Mouse (Mus musculus) adrenal gland, postnatal 14 days (tissue): ENCODE results near the gene Ms4a7. TPM values are rescaled to one million over a fixed set of nuclear protein-coding genes. Genes with fewer than 3 reads are reported as not detected.
"Not testable (repeated sequence)": the region's sequence is repeated elsewhere in the genome, so short reads cannot be mapped to it uniquely, and the experiment has no call there.

Source experiments
- DNase-seq: peaks from one replicate; pipeline ENCODE4 v3.0.0; 2021; ENCODE audit warnings: mixed read lengths
- long read RNA-seq, 2 experiments: library from polyadenylated mRNA; stranded (forward); transcript quantifications; one replicate each; pipeline ENCODE4 v2.0.0; 2021
- total RNA-seq: library from RNA; stranded (reverse); gene quantifications from 2 replicates; pipeline ENCODE4 v1.2.3, GENCODE M21; 2021

Ms4a7 gene
- total RNA-seq = 0.41 and 1.0 TPM in 2 replicates
- long read RNA-seq, experiment 1 = 0 reads
- long read RNA-seq, experiment 2 = 0 reads

DNA sequence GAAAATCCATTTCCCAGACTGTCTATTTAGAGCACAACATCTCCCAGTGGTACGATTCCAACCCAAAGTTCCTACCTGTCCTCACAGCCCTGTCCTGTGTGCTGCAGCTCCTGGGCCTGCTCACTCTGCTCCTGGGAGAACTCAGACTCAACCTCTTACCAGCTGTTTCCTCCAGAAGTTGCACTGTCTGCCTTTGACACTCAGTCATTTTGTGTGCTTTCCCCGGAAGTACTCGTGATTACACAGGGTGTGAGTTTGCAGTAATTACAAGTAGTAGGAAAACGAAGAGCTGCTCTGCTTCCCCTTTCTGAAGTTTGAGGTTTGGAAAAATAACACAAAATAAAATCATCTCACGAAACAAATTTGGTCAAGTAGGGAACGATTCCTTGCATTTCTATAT is at the start of gene Ms4a7:
Ms4a7 (minus strand) TSS at position 215 of the 400 bp plus-strand sequence.
- no peak for DNase-seq

DNA sequence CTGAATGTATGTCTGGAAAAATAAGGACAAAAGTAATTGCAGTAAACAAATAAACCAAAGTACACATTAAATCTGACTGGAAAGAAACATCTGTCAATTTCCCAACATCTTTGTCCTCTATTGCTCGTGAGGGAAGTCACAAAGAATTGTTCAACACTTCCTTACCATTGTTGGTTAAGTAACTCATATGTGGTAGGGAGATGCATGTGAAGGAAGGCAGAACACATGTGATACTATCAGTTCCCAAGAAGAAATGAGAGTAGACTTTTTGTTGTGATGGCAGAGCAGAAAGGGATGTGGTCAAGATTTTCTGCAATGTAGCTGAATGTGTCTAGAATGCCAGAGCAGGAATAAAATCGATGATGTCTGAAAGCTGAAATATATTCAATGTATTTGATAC is 40.5 kb upstream of the Ms4a7 start:
- no peak for DNase-seq

DNA sequence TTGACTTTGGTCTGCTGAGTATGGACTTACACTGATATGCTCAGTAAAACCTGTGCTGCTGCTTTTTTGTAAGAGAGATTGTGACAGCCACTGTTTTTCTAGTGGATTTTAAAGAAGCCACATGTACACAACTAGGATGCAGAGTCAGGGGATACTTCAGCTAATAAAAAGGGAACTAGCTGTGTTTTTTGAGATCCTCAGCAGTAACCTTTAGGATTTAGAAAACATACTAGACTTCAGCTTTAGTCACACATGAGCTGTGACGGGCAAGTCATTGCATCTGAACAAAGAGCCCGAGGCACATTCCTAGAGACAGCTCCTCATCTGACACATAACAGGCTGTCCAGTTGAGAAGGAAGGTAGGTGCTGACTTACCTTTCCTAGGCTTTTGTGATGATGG is 39.3 kb upstream of the Ms4a7 start, which contains the start of gene Ms4a4a:
Ms4a4a (plus strand) TSS at position 251 of the 400 bp plus-strand sequence.
- no peak for DNase-seq

DNA sequence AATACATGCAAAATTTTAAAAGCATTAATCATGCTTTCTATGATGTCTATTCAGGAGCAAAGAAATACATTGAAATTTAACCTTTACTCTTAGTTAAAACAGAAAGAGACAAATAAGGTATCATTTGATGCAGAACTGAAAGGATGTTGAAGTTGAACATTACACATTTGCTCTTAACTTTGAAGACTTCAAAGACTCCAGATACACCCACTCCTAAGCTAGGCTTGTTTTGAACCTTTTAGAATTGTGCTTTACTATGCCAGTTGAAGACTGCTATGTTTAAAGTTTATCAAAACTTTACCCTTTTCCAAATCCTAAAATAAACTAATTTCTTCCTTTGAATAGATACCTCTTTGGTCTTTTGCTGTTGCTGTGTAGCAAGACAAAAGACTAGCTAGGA is 35.2 kb upstream of the Ms4a7 start:
- DNase-seq = no peak

DNA sequence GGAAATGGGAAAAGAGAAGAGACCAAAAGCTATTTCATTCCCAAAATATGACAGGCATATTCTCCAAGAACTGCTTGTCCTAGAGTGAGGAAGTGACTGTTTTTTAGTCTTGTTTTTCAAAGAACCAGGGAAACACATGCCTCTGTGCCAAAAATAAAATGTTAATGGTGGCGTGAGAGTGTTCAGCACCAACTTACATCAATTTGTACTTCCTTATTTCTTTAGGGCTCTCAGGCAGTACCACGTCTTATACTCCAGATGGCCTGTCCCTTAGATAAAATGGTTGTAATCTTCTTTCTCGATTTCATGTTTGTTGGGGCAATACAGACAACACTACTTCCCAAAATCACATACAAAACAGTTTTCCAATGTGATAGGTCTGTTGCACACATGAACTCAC is 32.4 kb upstream of the Ms4a7 start:
- DNase-seq = no peak

DNA sequence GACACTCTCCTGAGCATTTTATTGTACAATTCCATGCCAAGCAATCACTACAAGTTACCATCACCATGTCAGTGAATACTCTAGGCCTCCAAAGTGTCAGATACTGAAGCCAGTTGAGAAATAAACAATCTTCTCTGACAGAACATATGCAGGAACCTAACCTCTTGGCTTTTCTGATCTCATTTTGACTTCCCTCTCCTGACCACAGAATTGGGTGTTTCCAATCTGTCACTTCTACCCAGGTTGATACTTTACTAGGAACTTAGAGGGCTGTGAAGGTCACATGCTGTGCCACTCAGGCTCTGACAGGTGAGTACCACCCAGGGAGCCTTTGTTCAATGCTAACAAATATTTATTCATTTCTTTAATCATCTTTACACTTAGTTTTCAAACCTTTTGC is 26.1 kb upstream of the Ms4a7 start:
- no peak for DNase-seq

DNA sequence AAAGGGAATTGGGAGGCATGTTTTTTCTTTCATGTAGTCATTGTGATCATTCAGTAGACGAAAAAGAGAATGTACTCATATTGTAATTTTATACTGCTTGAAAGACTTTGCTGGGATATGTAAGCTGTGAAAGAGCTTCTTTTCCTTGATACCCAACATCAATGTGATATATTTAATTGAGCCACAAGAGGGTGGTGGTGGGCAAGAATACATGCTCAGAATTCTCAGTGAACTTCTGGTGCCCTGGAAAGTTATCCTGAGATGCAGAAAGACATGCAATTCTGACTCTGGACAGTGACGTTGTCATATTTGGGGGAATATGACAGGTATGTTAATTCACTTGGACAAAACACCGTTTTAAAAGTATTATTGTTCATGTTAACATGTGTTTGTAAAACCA is 24.2 kb upstream of the Ms4a7 start:
- no peak for DNase-seq

DNA sequence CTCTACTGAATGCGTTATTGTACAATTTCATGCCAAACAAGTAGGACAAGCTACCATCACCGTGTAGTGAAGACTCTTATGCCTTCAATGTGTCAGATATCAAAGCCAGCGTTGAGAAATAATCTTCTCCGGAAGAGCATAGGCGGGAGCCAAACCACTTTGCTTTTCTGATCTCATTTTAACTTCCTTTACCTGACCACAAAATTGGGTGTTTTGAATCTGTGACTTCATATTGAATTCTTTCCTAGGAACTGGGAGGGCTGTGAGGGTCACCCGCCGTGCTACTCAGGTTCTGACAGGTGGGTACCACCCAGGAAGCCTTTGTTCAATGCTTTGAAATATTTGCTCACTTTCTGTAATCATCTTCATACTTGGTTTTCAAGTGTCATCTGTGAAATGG is 19.8 kb upstream of the Ms4a7 start:
- no peak for DNase-seq

DNA sequence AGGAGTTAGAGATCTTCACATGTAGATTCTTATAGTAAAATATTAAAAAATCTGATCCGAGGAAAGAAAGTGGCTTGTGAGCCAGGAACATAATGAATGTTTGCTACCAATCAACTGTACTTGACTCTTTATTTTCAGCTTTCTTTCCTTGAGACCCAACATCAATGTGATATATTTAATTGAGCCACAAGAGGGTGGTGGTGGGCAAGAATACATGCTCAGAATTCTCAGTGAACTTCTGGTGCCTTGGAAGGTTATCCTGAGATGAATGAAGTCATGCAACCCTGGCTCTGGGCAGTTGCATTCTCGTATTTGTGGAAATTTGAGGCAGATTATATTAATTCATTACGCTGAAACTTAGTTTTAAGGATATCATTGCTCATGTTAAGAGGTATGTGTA is 15.9 kb upstream of the Ms4a7 start:
- no peak for DNase-seq

DNA sequence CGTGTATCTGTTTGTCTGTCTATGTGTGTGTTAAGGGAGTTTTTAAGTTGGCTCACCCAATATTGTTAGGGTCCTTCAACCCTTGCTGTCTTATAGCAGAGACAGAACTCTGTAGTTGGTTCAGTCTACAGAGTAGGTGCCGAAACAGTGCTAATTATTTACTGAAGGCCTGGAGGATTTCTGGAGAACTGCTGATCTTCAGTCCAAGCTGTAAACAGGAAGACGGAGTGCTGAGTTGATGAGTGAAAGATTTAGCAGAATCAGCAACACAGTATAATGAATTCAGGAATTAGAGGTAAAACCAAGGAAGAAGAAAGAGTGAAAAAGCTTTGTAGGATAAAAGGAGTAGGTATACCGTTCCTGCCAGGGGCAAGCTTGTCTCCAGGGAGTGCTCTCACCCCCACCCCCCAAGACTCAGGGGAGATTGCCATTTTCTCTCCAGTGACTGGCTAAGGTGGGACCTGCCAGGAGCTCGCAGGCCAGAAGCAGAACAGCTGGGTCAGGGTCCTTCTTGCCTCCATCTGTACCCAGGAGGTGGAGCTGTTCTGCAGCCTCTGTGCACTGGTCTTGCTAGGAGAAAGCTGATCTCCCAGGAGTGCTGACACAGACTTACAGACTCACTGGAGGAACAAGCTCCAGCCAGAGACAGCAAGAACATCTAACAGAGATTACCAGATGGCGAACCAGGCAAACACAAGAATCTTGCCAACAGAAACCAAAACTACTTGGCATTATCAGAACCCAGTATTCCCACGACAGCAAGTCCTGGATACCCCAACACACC is 13.9 kb upstream of the Ms4a7 start:
- DNase-seq = no peak

DNA sequence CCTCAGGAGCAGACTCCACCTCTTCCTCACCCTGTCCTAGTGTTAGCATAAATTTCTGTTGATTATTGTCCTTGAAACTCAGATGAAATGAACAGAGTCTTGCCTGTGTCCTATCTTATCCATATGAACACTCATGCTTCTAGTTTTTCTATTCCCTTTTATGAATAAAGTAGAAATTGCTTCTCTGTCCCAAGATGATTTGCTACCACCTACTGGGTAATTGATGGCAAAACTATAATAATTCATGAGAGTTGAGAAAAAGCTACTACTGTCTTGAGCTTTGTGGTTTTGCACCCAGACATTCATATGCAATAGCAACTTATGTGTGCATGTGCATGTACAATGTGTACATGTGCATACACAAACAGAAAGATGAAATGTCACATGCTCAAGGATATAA is 8.0 kb upstream of the Ms4a7 start:
- no peak for DNase-seq

DNA sequence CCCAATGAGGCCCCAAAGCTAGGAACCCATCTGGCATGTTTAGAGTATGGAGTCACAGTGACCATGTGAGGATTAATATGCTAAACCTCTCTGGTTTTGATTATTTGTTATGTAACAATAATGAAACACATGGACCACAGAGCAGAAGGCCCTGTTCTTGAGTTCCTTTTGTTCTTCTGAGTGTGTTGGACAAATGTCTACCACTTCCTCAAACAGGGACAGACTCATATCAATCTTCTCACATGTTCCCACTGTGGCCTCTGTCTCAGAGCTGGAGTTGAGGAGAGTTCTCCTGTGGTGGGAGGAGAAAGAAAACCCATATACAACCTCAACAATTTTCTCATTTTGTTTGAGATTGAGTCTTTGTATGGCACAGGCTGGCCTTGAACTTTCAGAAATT is 7.2 kb upstream of the Ms4a7 start:
- DNase-seq = no peak

DNA sequence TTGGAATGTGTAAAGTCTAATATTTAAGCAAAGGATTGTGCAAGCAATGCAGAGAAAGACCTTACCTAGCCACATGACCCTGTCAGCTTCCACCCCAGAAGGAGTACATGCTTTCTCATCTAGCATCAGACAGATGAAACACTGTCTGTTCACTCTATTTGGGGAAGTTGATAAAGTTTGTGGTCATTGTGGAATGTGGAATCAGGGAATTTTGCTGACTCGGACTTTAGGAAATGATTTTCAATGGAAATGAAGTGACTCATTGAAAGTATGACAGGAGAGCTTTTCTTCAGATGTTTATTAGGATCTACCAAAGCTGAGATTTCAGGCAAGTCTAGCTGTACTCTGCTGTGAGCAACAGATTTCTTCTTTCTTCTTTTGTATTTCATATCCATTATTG is 14.8 kb downstream of the Ms4a7 start:
- no peak for DNase-seq

DNA sequence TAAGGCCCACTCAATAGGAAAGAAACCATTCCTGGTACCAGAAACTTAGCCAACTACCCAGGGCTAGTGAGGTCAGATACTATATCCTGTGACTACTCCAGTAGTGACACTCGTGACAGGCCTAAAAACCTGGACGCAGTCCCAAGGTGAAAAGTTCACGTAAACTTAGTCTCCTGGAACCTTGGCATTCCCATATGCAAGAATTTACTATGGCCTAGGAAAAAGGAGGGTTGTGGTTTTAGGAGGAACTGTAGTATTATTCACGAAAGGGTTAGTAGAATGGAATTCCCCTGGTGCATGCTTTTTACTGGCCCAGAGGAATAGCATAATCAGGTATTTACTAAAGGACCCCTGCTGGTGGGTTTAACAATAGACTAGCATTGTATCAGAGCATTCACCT is 19.2 kb downstream of the Ms4a7 start:
- DNase-seq = no peak

DNA sequence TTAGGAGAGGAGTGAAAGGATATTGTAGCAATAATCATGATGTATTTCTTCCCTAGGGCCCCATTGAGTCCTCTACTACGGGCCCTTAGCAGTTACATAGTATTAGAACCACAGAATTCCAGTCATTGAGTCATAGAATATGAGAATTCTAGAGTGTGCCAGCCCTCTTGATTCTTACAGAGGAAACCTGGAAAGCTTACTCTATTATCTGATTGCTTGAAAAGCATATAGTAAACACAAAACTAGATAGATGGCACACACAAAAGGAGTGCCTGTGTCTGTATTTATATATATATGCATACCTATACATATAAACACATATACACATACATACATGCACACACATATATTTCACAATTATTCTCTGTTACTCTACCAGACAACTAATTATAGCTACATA is 21.6 kb downstream of the Ms4a7 start, which contains the start of gene Ms4a14:
Ms4a14 (minus strand) TSS at position 101 of the 400 bp plus-strand sequence.
- DNase-seq = no peak

DNA sequence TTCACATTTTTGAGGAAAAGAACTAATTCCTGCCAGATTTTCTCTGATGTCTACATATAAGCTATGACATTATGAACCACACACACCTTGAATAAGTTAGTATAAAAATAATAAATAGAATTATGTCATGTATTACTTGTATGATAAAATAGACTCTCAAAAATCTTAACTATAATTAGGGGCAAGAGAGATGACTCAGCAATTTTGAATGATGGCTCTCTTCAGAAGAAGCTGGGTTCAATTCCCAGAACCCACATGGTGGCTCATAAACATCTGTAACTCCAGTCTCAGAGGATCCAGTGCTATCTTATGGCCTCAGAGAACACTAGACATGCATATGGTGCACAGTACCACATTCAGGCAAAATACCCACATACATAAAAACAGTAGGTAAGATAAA is 27.1 kb downstream of the Ms4a7 start:
- no peak for DNase-seq

DNA sequence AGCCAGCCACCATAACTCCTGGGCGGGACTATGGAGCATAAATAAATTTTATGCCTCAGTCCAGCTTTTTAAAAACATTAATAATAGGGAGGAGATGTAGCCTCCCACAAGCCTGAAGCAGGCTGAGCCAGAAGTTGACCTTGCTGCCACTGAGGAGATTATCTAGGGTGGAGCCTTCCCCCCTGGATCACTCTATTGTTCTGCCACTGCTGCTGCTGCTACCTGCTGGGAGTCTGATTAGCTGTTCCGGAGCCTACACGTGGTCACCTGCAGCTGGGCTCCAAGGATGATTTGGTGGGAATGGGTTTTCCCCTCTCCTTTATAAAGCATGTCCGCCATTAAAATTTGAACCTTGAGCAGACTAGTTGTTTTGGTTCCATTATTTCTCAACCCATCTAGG is 36.4 kb downstream of the Ms4a7 start:
- DNase-seq = not testable (repeated sequence)

DNA sequence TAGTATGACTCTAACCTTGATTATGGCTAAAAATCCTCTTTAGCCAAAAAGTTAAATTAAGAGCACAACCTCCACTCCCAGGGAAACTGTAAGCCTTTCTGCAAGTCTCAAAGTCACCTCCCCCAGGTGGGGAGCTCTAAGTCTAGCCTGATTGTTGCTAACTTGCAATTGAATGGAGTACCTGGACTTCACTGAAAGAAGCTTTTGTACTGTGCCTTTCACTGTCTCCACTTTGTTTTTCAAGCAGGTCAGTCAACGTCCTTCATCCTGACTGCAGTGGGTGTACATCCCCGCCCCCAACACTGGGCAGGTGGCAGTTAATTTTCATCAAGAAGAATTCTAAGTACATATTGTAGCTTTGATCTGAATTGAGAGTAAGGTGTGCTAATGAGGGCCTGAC is 37.0 kb downstream of the Ms4a7 start:
- no peak for DNase-seq

DNA sequence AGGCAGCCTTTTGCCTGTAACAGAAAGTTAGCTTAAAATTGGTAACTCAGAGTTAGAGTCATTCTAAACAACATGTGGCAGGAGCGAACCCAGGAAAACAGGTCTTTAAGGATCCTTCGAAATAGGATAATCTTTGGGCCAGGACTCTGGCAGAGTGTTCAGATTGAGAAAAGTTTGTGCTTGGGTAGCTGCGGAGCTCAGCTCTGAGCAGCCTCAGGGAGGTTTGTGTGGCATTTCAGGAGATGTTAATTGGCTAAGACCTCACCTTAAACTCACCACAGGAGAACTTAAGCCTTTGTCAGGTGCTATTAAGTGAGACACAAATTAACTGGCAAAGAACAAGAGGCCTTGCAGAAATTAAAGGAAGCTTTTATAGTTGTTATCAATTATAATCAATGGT is 42.3 kb downstream of the Ms4a7 start:
- DNase-seq = not testable (repeated sequence)

DNA sequence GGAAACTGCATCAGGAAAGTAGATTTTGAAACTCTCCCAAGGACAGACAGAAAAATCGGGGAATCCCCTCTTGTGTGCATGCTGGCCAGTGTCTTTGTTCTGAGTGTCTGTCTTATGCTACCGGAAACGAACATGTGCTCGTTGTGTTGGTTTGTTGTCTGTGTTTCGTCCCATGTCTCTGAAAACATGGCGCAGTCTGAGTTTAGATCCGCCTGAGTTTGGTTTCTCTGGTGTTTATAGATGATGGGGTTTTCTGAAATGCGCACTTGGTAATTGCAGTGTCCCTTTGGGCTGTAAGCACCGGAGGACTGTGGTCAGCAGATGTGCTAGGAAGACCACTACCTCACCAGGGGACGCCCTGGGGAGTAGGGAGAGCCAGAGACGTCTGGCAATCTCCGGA is 43.0 kb downstream of the Ms4a7 start:
- DNase-seq = peak; percentile 8

DNA sequence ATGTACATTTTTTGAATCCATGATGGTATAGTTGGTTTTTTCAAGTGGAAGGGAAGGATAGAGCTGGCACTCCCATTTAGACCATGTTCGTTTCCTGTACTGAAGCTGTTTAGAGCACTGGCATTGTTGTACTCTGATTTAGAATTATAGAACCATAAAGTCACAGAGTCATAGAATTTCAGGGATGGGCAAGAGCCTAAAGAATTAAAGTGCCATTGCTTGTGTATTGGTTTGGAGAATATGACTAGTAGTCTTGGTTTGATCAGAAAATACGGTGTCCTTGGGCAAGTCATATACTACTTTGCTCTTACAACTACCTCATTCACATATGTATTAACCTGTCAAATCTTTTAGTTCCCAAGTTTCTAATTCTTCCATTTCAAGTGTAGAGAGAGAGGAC is 52.2 kb downstream of the Ms4a7 start, which contains the start of gene Ms4a5:
Ms4a5 (minus strand) TSS at position 101 of the 400 bp plus-strand sequence.
- no peak for DNase-seq

DNA sequence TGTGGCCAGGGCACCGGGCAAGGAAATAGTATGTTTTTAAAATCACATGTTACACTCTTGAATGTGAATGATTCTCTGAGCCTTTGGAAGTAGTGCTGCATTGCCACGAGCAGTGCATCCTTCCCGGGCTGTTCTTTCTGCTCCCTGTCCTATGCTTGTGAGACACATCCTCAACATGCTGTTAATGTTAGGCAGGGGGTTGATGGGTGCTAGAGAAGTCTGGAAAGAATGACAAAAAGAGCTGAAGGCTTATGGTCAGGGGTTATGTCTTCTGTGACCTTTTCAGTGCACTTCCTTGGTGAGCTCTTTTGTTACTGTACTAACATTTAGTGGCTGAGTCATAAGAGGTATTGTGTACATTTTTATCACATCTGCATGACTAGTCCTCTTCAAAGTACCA is 55.7 kb downstream of the Ms4a7 start:
- DNase-seq = no peak

DNA sequence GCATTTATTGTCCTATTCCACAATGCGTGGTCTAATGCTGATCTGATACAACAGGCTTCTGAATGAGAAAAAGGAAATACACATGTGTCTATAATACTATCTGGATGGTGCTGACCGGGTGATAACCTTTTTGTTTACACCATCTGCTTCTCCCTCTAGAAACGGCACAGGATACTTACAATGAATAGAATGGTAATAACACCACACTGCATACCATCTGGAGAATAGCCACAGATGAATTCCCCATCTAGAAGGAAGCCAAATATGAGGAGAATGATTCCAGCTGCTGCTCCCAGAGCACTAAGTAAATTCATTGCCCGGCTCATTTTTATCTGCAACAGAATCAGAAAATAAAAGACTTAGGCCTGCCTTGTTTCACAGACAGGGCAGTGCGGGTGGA is 59.5 kb downstream of the Ms4a7 start:
- no peak for DNase-seq
